Mouse (Mus musculus) mesoderm, embryonic 11.5 days (tissue): ENCODE measurements at regions not wholly inside any gene's neighbourhood (a gene's known extent, or its start where the extent isn't known, plus 50 kb on each side); places are given as distances from the start of the nearest gene placed in this dataset.

ENCODE experiments used
- DNase-seq: peaks from one replicate; pipeline ENCODE4 v3.0.0-alpha.2; 2012; ENCODE audit warnings: low read depth, low spot score

DNA sequence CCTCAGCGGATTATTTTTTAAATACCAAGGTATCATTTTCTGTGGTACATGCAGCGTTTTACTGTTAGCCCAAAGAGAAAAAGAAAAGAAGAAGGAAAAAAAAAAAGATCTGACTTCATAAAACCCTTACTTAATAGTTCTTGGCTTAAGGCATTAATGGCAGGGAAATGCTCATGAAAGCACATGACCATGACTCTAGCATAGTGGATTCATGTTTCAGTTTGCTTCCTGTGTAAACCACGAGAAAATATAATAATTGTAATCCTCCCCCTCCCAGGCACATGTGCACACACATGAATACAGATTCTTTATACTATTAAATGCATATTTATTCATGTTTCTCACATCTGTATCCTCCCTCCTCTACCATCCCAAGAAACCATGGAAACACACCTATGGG, 486.9 kb upstream of the Gm9747 start:
- no peak for DNase-seq

DNA sequence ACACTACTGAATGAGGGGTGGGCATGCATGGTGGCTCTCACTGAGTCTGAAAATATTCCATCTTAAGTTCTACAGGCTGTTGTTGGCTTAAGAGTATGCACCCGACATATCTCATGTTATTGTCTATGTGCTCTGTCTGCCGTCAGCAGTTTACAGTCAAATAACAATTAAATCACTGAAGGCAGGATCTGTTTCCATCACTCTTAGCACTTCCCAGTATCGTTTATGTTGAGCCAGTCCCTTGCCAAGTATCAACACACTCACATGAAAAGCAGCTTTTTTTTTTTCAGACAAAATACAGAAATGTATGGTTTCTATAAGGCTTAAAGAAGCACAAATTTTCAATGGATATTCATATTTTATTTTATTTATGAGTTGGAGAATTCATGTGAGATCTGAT, 485.9 kb upstream of the Gm9747 start:
- DNase-seq, result no peak

- no peak for DNase-seq
These were observed 478.8 kb upstream of the Gm9747 start for GRCm38 (mm10) chr1:81754067-81754466.

DNA sequence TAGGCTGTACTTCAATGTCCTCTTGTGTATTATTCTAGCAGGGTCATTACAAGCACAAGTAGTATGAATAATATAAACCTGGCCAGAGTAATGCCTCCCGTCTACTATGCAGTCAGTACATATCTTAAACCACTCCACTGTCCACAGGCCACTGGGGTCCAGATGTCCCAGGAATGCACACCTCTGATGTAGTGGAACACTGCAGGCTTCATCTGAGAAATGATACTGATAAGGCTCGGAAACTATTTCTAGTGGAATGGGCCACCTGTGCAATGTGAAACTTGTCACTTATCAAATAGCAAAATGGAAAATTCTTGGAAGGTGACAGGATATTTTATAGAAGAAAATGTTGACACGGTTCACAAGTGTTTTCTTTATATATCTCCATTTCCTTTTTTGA, 477.6 kb upstream of the Gm9747 start:
- no peak for DNase-seq

DNA sequence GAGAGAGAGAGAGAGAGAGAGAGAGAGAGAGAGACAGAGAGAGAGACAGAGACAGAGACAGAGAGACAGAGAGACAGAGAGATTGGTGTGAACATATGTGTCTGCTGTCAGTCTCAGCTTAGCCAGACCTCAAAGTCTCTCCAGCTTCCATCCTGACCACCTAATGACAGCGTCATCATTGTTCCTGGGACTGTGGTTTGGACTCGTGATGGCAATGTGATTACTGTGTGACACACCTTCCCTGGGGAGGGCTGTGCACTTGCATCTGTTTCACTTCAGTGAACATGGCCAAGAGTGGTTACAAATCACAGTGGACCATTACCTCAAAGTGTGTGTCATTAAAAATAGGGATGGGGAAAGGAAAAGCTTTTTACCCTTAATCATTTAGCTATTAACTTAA, 477.2 kb upstream of the Gm9747 start:
- no peak for DNase-seq

DNA sequence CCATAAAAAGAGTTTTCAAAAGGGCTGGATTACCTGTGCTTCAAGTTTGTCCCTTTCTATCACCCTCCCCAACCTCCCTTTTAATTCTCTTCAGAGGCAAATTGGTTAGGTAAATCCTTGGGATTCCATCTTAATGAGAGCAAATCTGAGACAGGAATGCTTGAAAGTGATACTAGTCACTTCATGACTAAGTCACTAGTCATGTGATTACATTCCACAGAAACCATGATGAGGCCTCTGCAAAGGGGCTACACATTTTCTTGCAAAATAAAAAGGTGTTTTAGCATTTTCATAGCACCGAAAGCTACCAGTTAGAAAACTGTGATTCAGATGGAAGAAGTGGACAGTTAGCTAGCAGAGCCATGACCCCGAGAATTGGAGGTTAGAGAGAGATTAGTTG, 473.0 kb upstream of the Gm9747 start:
- DNase-seq, result no peak

DNA sequence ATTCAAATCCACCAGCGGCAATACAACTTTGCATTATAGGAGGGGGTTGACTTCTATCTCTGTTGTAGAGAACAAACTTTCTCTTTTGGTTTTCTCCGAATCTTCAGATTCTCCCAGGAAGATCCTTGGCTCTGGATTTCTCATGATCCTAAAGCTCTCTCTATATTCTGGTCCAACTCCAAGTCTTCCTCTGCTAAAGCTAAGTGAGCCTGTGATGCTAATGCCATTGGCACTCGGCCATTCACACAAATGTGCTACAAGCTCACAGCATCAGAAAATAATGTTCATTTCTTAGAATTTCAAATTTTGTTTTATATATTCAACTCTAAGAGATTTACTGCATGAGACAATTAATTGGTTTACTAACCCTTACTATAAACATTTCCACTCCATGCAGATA, 461.2 kb upstream of the Gm9747 start:
- DNase-seq, result no peak

- no peak for DNase-seq
These were observed 452.3 kb upstream of the Gm9747 start for GRCm38 (mm10) chr1:81780583-81780982.

- no peak for DNase-seq
These were observed 448.6 kb upstream of the Gm9747 start for GRCm38 (mm10) chr1:81784305-81784704.

GRCm38 (mm10) chr1:81794771-81795170, 438.1 kb upstream of the Gm9747 start:
- no peak for DNase-seq

DNA sequence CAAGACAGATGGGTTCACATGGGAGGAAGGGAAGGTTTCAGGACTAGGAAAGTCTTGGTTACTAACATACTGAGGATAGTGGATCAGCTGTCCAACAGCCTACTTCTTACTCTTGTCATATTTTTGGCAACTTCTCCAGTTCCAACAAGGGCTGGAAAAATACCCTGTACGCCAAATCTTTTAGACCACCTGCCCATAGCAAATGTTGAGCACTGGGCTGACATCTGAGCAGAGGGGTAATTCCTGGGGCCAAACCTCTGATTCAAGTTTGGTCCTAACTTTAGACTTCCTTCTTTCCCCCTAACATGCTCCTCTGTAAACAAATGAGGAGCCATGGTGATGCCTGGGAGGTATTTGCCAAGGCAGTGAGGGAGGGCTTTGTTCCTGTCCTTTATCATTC, 437.5 kb upstream of the Gm9747 start:
- DNase-seq, result peak; percentile 5

DNA sequence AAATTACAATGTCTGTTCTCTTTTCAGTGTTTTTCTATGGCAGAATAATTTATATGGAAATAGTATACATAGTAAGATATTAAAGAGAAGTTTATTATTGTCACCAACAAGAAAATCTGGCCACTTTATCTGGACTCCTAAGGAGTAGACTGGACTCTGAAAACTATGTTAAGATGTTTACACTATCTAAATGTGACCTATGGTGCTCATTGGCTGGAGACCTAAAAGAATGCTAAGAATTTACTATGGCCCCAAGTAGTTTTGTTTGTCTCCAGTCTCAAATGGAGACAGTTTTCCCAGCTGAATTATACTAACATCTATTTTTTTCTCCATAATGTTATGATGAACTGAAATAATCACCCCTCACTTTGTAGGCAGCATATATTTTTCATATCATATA, 421.3 kb upstream of the Gm9747 start:
- no peak for DNase-seq

DNA sequence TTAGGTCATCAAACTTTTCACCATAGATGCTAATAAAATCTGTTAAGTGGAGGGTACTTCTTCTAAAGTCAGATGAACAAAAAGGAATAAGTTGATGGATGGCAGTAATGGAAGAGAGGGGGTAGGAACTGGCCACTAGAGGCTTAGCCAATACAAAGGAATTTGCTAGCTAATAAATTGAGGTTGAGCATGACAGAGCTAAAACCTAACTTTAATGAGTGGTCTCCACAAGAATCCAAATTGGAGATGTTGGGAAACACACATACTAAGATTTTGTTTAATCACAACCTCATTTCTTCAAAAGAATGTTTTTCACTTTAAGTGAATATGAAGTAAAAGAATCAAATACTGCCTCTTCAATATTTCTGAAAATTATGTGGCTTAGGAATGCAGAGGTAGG, 414.0 kb upstream of the Gm9747 start:
- no peak for DNase-seq

GRCm38 (mm10) chr1:81841966-81842365, 390.9 kb upstream of the Gm9747 start:
- no peak for DNase-seq

DNA sequence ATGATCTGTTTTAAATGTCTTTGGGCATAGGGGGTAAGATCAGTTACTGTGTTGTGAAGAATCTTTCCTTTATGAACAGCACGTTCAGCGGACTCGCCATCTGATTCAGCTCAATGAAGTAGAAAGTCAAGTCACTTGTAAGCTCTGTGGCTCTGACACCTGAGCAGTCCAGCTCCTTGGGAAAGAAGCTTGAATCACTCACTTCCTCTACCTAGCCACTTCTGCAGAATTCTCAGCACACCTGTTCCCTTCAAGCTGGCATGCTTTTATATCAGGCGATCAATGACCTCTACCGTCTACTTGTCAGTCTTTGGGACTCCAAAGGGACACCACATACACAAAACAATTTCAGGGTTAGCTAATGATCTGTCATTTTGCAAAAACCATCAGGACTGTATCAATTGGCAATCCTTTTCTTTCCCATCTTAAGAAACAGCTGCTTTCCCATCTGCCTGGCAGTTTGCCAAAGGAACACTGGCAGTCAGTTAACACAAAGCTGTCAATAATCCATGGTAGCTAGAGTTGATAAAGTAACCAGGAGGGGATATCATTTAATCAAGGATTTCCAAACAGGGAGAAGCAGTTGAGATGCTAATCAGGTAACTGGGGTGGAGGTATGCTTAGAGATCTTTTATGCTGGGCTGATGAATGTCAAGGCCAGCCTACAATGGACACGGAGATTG, 382.3 kb upstream of the Gm9747 start:
- no peak for DNase-seq

DNA sequence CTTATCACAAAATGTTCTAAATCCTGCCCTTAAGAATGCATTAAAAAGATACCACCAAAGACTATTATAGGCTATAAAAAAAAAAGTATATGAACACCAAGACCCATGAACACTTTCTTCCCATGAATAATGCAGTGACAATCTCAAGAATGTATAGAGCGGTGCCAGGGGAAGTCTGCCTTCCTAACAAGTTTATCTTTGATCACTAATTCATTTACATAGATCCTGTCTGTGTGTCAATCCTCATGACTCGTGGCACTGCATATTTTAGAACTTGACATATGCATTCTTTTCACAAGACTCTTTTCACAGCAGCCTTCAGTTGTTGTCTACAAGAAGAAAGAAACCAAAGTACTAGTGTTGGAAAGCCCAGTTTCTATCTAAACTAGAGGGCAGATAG, 373.4 kb upstream of the Gm9747 start:
- DNase-seq, result no peak

- DNase-seq, result no peak
These were observed 368.3 kb upstream of the Gm9747 start for GRCm38 (mm10) chr1:81864571-81864970.

GRCm38 (mm10) chr1:81886940-81887531, 345.9 kb upstream of the Gm9747 start:
- DNase-seq, result no peak

DNA sequence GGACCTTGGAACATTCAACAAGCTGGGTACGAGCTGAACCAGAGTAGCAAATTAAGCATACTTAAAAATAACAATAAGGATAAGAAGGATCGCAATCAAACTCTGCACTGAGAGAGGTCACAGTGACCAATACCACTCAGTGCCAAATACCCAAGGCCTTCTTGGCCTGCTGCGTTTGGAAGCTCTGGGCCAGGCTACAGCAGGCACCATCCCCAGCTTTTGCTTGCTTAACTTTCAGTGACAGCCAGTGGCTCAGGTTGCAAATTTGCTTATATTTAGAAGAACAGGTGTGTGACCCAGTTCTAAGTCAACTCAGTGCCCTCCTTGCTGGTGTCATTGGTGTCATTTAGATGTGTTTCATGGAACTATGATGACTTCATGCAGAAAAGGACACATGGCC, 335.7 kb upstream of the Gm9747 start:
- DNase-seq, result no peak

DNA sequence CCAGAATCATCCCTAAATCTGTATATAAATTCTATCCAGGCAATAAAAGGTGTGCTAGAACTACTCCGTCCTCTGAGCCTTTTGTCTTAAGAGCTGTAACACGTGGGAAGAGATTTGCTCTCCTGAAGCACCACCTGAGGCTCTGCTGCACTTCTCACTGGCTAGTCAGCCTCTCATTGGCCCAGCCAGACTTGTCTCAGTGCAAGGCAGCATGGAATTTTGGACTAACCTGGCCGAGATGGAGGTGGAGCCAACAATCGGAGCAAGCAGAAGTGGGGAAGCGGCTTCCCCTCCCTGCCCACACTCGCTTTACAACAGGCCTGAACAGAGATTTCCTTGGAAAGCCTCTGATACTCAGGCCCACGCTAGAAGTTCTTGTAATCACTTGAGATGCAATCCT, 332.1 kb upstream of the Gm9747 start:
- no peak for DNase-seq

DNA sequence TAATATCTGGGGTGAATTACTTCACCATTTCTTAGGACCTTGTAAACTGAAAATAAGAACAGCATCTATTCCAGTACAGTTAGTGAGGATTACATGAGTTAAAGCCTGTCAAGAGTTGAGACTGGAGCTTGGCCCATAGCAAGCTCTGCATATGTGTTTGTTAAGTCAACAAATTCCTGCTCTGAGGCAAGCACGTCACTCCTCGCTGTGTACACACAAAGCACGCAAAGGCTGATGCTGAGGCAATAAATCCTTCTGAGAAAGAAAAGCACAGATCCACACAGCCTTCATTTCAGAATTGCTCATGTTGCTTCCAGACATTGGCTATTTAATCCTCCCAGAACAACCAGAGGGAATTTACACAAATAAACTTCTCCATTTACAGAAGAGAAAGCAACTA, 328.9 kb upstream of the Gm9747 start:
- peak; percentile 26 for DNase-seq

DNA sequence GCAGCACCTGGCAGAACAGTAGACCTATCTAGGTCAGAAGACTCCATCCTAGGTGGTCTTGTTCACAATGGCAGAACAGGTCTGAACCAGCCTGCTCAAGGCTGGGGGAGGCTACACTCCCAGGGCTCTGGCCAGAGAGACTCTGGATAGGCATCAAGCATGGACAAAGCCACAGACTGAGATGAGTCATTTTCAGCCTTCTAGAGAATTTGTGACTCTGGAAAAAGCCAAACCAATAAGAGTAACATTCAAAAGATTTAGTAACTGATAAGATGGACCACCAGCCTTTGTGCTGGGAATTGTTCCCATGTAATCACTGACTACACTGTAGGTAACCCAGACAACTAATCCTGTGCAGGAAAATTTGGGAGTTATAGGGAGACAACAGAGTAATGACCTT, 320.3 kb upstream of the Gm9747 start:
- DNase-seq, result no peak

- no peak for DNase-seq
These were observed 319.3 kb upstream of the Gm9747 start for GRCm38 (mm10) chr1:81913561-81913964.

DNA sequence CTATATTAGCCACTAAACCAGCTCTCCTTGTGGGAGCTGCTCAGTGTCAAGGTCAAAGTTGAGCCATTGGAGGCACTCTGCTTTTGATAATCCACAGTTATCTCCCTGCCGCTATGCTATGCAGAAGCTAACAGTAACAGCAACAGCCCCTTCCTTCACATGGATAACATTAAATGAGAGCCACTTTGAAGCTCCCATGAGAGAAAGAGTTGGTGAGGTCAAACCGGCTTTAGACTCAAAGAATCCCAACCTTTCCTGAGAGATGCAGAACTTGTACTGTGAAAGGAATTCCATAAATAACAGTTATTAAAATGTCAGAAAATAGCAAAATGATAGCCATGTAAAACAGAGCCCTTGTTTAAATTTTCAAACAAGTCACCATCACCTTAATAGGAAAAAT, 316.1 kb upstream of the Gm9747 start:
- peak; percentile 41 for DNase-seq
